Mouse (Mus musculus) liver, adult 2 months (tissue): ENCODE data around the gene Nmd3. TPM values are rescaled to one million over a fixed set of nuclear protein-coding genes. Genes with fewer than 3 reads are reported as not detected.

ENCODE experiments used
- DNase-seq: peaks from one replicate; pipeline ENCODE4 v3.0.0-alpha.2; 2011; ENCODE audit warnings: low read depth, low spot score; ENCODE audit errors: extremely low read depth
- H3K27ac ChIP-seq: fragments of 200-500 bp; replicated peaks from 2 replicates; pipeline ENCODE4 v1.5.1; 2012; ENCODE audit warnings: low read depth, mild to moderate bottlenecking, control low read depth, inconsistent platforms, low read length; ENCODE audit not compliant: insufficient read depth
- H3K27me3 ChIP-seq: fragments of 200-500 bp; 2 replicates; pipeline ENCODE4 v1.6.1; 2012; ENCODE audit warnings: mild to moderate bottlenecking, moderate library complexity, low read length, inconsistent platforms; ENCODE audit not compliant: control insufficient read depth, insufficient read depth
- H3K36me3 ChIP-seq: fragments of 200-500 bp; 2 replicates; pipeline ENCODE4 v1.6.1; 2012; ENCODE audit warnings: low read length, inconsistent platforms; ENCODE audit not compliant: control insufficient read depth, insufficient read depth
- H3K4me1 ChIP-seq: fragments of 200-500 bp; 2 replicates; pipeline ENCODE4 v1.6.1; 2011; ENCODE audit warnings: low read length; ENCODE audit not compliant: control insufficient read depth, insufficient read depth
- H3K4me3 ChIP-seq: fragments of 200-500 bp; 2 replicates; pipeline ENCODE4 v1.5.1; 2011; ENCODE audit warnings: low read depth, mild to moderate bottlenecking, control low read depth, low read length, moderate library complexity; ENCODE audit not compliant: insufficient read depth
- H3K79me2 ChIP-seq: fragments of 200-500 bp; 2 replicates; pipeline ENCODE4 v1.6.1; 2012; ENCODE audit warnings: inconsistent platforms, mild to moderate bottlenecking, low read length, moderate library complexity; ENCODE audit not compliant: control insufficient read depth, insufficient read depth
- H3K9ac ChIP-seq: fragments of 200-500 bp; 2 replicates; pipeline ENCODE4 v1.6.1; 2012; ENCODE audit warnings: low read depth, mild to moderate bottlenecking, control low read depth, inconsistent platforms, low read length
- CTCF ChIP-seq: fragments of 200-500 bp; IDR thresholded peaks from 2 replicates; pipeline ENCODE4 v1.5.1; 2011; ENCODE audit warnings: low read depth, low read length, control low read depth
- POLR2A ChIP-seq: fragments of 200-500 bp; IDR thresholded peaks from 2 replicates; pipeline ENCODE4 v1.6.1; 2011; ENCODE audit warnings: low read length, control low read depth; ENCODE audit not compliant: insufficient read depth; ENCODE audit errors: extremely low read depth
- WGBS: fragments of 180-500 bp; shearing (Covaris S2); methylation state at CpG from one replicate; pipeline ENCODE4 v1.1.7; 2018; 5-methylcytosine and 5-hydroxymethylcytosine counted together
- polyA plus RNA-seq: library from polyadenylated mRNA; depleted of rRNA; stranded (reverse); fragments of >200 nt; gene quantifications from 2 replicates; pipeline ENCODE4 v1.2.3, GENCODE M21; 2012
- total RNA-seq: library from RNA; depleted of rRNA; stranded (reverse); fragments of >200 nt; gene quantifications from 2 replicates; pipeline ENCODE4 v1.2.3, GENCODE M21; 2014

The Nmd3 gene
- total and polyA plus RNA-seq, 2 experiments: 18.3 to 70.3 TPM

DNA sequence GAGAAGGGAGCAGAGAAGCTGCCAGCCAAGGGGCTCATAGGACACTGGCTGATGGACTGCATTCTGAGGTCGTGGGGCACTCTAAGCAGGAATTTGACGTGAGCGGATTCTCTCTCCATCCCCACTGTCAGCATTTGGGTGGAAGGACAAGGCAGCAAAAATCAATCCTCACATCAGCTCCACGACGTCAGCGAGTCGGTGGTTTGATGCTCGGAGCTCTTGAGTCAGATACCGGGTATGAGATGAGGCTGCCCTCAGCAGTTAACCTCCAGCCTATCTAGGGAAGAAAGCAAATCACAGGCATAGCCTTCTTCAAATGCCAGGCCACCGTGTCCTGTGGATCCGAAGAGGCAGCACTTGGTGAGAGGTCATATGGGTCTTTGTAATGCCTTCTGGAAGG is 43.4 kb downstream of the Nmd3 start:
- H3K27me3 ChIP-seq: no peaks in the 10 kb centered on the region
- H3K36me3 ChIP-seq: no peaks in the 10 kb centered on the region
- no peak overlapping the region for H3K9ac ChIP-seq
- 95% methylated on average over 11 of the region's 11 CpGs for WGBS
- H3K27ac ChIP-seq: no peak overlapping the region
- H3K4me3 ChIP-seq: no peak overlapping the region
- no peak for TF ChIP-seq CTCF
- no peak for TF ChIP-seq POLR2A
- no peaks in the 10 kb centered on the region for H3K4me1 ChIP-seq
- H3K79me2 ChIP-seq: no peaks in the 10 kb centered on the region
- DNase-seq: no peak

DNA sequence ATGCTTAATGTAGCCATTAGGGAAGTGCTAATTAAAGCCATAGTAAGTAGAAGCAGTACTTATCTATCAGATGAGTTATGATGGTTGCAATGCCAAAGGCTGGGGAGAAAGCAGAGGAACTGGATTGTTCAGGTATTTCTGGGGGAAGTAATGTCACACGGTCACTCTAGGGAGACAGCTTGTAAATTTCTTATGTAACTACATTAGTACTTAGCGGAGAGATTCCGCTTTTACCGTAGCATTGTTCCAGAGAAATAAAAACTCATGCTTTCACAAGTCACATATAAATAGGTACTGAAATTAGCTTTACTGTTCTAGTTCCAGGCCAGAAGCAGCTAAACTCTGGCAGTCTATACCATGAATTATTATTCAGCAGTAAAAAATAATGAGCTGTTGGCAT is 47.4 kb downstream of the Nmd3 start:
- 93% methylated on average over 4 of the region's 4 CpGs for WGBS
- H3K27me3 ChIP-seq: no peaks in the 10 kb centered on the region
- TF ChIP-seq CTCF (no peak), POLR2A (no peak)

DNA sequence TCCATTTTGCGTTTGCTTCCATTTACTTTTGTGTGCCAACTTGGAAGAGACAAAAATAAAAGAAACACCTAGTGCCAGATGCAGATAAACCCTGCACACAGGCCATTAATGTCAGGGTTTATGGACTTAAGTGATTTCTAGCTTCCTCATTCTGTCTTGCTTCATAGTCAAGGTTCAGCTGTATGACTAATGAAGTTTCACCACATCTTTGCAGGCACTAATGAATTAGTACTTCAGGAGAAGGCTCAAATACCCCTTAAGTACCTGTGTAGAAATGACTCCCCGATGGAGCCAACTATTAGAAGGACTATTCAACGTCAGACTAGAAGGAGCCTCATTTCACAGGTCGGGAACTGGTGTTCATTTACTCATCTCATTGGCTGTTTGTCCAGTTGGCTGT is 51.6 kb downstream of the Nmd3 start:
- H3K9ac ChIP-seq: no peak overlapping the region
- no peaks in the 10 kb centered on the region for H3K36me3 ChIP-seq
- H3K79me2 ChIP-seq: no peaks in the 10 kb centered on the region
- 69% methylated on average over 4 of the region's 4 CpGs for WGBS
- no peaks in the 10 kb centered on the region for H3K4me1 ChIP-seq
- no peak for DNase-seq
- TF ChIP-seq POLR2A: no peak
- no peak for TF ChIP-seq CTCF
- H3K27me3 ChIP-seq: no peaks in the 10 kb centered on the region
- no peak overlapping the region for H3K4me3 ChIP-seq
- no peak overlapping the region for H3K27ac ChIP-seq

More for the DNA sequence above, 47.4 kb downstream of the Nmd3 start:
- Histone ChIP-seq H3K27ac (no peak overlapping the region), H3K4me1 (no peaks in the 10 kb centered on the region), H3K9ac (no peak overlapping the region), H3K4me3 (no peak overlapping the region), H3K79me2 (no peaks in the 10 kb centered on the region), H3K36me3 (no peaks in the 10 kb centered on the region)
- no peak for DNase-seq

DNA sequence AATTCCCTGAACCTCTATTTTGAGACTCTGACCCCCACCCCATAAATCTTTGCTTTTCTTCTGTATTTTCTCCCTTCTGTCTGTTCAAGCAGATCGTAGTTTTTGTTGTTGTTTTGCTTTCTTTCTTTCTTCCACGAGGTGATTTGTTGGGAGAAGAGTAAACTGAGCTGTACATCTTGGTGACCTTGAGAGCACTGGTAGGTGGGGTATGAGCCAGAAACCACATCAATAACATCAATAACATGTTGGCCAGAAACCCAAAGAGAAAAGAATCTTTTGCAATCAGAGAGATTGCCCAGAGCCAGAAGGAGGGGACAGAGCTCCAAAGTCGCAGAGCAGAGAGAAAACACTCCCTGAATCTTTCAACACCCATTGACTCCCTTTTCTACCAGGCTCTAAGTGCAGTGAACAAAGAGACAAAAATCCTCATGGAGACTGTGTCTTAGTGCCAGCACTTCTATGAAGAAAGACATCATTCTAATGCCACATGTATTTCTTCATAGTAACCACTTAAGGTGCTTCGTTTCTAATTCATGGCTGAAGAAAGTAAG is 57.5 kb downstream of the Nmd3 start:
- no peak overlapping the region for H3K27ac ChIP-seq
- TF ChIP-seq CTCF: no peak
- no peak for TF ChIP-seq POLR2A
- H3K27me3 ChIP-seq: no peaks in the 10 kb centered on the region
- no peaks in the 10 kb centered on the region for H3K36me3 ChIP-seq
- H3K79me2 ChIP-seq: no peaks in the 10 kb centered on the region
- no peak overlapping the region for H3K4me3 ChIP-seq
- peak; percentile 83 for DNase-seq
- H3K9ac ChIP-seq: no peak overlapping the region
- H3K4me1 ChIP-seq: peaks cover 4% of the 10 kb centered on the region; the same call in 1 of the 2 replicates
- 21% methylated on average over 4 of the region's 4 CpGs for WGBS

DNA sequence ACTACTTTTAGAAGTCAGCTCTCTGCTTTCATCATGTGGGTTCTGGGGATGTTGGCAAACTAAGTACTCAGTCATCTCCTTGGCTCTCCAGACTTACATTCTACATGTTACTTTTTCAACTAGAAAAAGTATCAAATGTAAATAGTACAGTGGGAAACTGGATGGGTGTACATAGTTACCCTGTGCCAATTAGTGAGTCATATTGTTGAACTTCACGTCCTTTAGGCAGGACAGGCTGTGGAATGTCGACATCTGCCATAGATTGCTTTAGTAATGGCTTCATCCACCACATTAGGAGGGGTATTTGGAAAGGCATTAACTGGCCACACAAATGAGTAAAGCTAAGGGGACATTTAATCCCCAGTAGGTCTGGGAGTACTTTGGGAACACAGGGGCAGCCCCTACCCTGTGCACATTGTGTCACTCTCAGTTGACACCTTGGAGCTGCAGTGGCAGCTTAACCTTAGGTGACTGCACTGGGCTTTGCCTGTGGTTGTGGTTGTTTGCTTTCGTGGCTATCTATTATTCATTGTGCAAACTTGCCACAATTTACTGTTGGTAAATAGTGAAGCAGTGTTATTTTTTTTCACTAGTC is 71.1 kb downstream of the Nmd3 start:
- Histone ChIP-seq H3K27me3 (no peaks in the 10 kb centered on the region), H3K79me2 (no peaks in the 10 kb centered on the region), H3K4me3 (no peak overlapping the region), H3K9ac (no peak overlapping the region), H3K36me3 (no peaks in the 10 kb centered on the region), H3K27ac (no peak overlapping the region), H3K4me1 (no peaks in the 10 kb centered on the region)
- WGBS: 29% methylated on average over 3 of the region's 3 CpGs
- no peak for TF ChIP-seq CTCF
- TF ChIP-seq POLR2A: no peak
- no peak for DNase-seq

DNA sequence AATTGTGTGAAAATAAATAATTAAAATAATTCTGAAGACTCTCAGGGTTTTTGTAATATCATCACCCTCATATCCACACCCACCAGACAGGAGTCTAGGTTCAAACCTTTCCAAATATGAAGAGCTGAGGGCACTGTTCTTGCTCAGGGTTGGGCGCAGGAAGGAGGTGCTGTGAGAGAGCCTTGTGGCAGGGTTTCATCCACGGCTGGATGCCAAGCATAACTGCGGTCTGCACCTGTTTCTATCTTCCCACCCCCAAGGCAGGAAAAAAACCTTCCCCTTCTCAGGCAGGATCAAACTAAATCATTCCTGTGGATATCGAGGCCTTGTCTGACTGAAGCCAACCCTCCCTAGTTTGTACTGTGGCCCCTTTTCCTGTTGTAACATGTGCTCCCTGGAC is 75.7 kb downstream of the Nmd3 start:
- WGBS: 91% methylated on average over 4 of the region's 4 CpGs
- no peaks in the 10 kb centered on the region for H3K4me1 ChIP-seq
- DNase-seq: no peak
- no peak overlapping the region for H3K27ac ChIP-seq
- no peaks in the 10 kb centered on the region for H3K36me3 ChIP-seq
- no peak overlapping the region for H3K9ac ChIP-seq
- H3K4me3 ChIP-seq: no peak overlapping the region
- H3K27me3 ChIP-seq: no peaks in the 10 kb centered on the region
- H3K79me2 ChIP-seq: no peaks in the 10 kb centered on the region
- no peak for TF ChIP-seq CTCF
- no peak for TF ChIP-seq POLR2A
